Mouse (Mus musculus): ENCODE results near the gene Mchr1.
"Not testable (repeated sequence)": the region's sequence is repeated elsewhere in the genome, so short reads cannot be mapped to it uniquely, and the experiment has no call there.

Gene Mchr1

GRCm38 (mm10) chr15:81235086-81235920 lies at the start of gene Mchr1:
Gene Mchr1, plus strand, starts transcription at chr15:81235499.
- DNase-seq = peak; percentile 25

- DNase-seq = no peak
Observed at GRCm38 (mm10) chr15:81189061-81189460, 46.2 kb upstream of the Mchr1 start.

GRCm38 (mm10) chr15:81190011-81190629 lies 45.2 kb upstream of the Mchr1 start:
- no peak for DNase-seq

DNA sequence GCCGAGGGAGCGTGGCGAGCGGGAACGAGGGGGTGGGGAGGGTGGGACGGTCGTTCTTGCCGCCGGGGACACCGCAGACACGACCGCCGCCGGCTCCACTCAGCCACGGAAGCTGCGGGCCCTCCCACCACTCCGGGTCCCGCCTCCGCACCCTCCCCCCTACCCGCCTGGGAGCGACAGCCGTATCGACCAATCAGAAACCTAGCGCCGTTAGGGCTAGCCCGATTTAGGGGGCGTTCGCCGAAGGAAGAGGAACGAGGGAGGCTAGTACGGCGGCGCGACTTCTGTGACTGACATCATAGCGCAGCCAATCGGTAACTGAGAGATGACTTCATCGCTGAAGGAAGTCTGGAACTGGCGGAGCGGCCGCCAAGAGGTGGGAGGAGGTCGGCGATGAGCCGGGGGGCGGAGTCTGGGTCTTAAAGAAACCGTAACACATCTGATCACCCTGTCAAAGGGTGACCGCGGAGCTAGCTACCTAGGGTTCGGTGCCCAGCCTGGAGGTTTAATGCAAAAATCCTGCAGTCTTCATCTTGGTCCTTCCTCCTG lies 44.6 kb upstream of the Mchr1 start, which contains the start of gene Mrtfa:
TSS of gene Mrtfa (minus strand) at position 128 of the 549 bp plus-strand sequence.
- peak; percentile 99 for DNase-seq

DNA sequence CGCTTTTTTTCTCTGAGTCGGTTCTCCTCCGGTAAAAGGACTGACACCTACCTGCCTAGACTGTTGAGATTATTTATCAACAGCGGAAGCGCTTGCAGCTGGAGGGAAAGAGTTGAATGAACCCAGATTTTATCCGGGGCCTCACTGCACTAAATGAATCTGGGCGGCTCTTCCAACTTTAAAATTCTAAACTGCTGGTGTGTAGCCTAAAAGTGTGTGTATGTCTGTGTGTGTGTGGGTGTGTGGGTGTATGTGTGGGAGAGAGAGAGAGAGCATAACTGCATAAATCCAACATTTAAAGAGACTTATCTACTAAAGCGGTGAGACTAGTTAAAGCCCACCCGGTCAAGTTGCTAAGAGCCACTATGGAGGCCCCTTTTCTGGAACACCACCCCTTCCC lies 44.0 kb upstream of the Mchr1 start:
- no peak for DNase-seq

GRCm38 (mm10) chr15:81192316-81192715 lies 43.0 kb upstream of the Mchr1 start:
- no peak for DNase-seq

DNA sequence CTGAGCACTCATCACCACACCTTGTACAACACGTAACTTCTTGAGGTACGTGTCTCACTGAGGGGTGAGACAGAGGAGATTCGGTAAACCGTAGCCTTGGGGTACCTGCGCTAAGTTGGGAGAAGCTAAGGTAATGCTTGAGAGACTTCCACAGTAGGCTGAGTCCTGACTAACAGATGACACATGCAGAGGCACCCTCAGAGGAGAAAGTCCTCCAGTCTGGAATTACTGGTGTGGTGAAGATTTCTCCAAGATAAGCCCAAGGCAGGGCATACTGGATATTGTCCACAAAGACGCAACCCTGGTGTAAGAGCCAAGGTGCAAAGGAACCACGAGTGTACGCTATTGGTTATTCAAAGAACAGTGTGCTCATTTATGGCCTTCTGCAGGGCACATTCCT lies 42.4 kb upstream of the Mchr1 start:
- DNase-seq = no peak

- no peak for DNase-seq
Observed at GRCm38 (mm10) chr15:81194791-81195190, 40.5 kb upstream of the Mchr1 start.

DNA sequence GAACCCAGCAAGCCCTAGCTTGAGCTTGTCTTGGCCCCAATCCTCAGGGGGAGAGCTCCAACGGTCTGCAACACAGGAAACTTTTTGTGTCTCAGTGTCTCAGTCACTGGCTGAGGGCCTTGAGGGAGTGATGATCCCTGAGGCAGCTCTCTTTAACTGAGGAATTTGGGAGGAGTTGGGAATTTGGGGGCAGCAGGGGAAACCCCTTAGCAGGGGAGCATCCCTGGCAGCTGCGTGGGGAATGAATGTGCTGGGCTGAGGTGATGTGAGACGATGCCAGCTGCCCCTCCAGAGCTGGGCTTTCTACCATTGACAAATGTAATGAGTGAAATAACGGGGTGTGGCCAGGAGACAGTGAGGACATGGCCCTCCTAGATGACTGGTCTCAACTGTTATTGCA lies 39.9 kb upstream of the Mchr1 start:
- DNase-seq = no peak

DNA sequence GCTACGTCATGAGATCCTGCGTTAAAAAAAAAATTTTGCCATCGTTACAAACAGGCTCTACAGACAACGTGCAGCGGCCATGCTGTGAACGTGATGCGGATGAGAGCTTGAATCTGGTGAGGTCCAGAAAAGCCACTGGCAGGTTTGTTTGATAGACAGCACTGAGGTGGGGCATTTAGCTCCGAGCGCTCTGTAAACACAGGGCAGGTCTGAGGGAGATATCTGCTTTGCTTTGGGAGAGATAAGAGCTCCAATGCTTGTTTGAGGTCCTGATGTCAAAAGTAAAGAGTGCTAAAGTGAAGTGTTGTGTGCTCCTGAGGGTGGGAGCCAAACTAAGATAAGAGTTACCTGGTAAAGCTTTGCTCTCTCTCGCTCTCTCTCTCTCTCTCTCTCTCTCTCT lies 38.1 kb upstream of the Mchr1 start:
- no peak for DNase-seq

DNA sequence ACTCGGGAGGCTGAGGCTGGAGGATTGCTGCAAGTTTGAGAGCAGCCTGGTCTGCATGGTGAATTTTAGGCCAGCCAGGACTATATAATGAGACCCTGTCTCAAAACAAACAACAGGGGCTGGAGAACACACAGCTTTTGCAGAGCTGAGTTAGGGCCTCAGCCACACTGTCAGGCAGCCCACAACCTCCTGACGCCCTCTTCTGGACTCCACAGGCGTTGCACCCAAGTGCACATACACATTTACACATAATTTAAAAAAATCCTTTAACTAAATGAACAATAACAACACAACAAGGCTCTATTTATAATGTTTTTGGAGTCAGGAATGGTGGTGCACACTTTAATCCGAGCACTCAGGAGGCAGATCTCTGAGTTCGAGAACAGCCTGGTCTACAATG lies 36.9 kb upstream of the Mchr1 start:
- peak; percentile 38 for DNase-seq

DNA sequence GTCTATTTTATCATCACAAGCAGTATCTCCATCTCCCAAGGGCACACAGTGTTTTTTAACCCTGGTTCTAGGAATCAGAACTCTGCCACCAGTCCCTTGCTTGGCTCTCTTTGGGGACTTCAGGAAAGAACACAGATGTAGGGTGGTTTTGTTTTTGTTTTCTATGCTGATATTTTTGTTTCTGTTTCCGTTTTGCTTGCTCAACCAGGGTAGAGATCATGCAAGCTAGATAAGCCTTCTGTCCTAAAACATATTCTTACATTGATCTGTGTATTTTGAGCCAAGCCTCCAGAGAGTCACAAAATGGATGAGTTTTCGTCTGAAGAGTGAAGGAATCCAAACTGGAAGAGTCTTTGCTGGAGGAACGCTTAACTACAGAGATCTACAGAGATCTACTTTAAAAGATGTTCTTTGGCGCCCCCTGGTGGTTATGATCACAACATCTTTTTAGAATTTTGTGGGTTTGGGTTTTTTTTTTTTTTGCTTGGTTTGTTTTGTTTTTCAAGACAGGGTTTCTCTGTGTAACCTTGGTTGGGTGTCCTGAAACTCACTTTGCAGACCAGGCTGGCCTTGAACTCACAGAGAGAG lies 35.8 kb upstream of the Mchr1 start:
- peak; percentile 86 for DNase-seq

DNA sequence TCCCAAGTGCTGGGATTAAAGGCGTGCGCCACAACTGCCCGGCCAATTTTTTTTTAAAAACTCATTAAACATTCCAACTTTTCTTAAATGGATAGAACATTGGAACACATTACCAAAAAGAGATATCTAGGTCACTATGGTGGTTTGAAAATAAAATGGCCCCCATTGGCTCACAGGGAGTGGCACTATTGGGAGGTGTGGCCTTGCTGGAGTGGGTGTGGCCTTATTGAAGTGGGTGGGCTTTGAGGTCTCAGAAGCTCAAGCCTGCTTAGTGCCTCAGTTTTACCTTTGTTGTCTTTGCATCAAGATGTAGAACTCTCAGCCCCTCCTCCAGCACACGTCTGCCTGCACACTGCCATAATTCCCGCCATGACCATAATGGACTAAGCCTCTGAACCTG lies 32.8 kb upstream of the Mchr1 start:
- no peak for DNase-seq

DNA sequence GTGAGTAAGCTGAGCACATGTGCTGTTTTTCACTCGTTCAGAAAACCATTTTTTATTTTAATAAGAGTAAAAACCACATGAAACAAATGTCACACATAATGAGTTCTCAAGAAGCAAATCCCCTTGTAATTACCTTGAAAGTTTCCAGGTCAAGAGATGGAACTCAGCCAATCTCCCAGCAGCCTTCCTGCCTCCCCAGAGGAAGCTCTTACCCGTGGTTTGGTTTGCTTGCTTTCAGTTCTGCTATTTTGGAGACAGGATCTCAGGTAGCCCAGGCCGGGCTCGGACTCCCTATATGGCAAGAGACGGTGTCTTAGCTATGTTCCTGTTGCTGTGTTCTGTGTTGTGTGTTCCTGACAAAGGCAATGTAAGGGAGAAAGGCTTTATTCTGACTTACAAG lies 24.8 kb upstream of the Mchr1 start:
- no peak for DNase-seq

DNA sequence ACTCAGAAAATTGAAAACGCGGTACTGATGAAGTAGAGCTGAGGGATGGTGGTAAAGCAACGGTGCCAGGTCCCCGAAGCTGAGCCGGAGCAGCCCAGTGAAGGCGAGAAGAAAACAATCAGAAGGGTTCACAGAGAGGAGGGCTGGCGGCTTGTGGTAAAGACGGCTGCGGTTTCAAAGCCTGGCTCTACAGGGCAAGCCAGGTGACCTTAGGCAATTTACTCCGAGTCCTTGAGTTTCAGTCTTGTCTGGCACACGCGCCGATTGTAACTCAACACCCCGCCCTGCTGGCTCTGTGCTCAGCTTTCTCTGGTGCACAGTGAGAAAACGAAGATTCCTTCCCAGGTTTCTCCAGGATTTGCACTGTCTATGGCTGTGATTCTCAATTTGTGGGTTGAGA lies 22.3 kb upstream of the Mchr1 start:
- no peak for DNase-seq

- no peak for DNase-seq
Observed at GRCm38 (mm10) chr15:81216906-81217653, 18.2 kb upstream of the Mchr1 start.

GRCm38 (mm10) chr15:81219054-81219453 lies 16.2 kb upstream of the Mchr1 start:
- DNase-seq = no peak

- not testable (repeated sequence) for DNase-seq
Observed at GRCm38 (mm10) chr15:81220051-81220450, 15.2 kb upstream of the Mchr1 start.

DNA sequence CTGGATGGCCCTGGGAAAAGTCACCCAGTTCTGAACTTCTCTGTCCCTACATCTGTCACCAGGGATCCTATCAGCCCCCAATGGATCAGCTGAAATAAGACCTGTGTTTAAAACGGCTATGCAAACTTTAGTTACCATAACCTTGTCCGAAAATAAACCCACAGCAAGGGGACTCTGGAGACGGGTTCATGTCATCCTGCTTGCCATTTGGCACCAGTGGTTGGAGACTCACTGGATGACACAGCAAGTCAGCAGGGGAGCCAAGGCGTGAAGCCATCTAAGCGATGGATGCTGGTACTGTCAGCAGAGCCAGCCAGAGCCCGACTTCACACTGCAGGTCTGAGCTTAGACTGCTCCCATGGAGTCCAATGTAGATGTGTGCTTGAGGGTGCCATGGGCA lies 13.9 kb upstream of the Mchr1 start:
- no peak for DNase-seq

DNA sequence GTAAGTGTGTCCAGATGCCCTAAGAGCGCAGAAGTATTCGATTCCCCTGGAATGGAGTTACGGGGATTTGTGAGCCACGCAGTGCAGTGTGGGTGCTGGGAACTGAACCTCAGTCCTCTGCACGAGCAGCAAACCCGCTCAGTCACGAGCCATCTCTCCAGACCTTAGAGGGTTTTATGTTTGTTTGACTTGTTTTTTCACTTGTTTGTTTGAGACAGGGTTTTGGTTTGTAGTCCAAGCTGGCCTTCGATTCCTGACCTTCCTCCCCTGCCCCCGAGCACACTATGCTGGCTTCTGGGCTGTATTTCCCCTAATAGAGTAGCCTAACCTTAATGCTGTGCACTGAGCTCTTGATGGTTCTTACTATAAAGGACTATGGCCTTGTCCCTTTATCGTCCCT lies 10.3 kb upstream of the Mchr1 start:
- DNase-seq = no peak

- DNase-seq = no peak
Observed at GRCm38 (mm10) chr15:81225732-81226131, 9.6 kb upstream of the Mchr1 start.

DNA sequence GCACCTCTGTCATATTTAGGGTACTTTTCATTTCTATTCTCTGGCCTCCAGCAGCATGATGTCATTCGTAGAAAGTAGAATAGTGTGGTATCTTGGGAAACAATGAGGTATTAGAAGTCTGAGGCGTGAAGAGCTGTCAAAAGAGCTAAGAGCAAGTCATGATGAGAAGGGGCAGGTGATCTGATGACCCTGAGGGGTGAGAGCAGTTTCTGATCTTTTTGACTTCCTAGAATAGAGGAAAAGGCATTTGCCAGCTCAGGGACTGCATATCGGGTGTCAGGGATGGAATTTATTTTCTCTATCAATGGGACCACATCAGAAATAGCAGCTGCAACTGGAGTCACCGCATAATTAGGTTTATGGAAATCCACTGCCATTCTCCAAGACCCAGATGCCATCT lies 8.5 kb upstream of the Mchr1 start:
- no peak for DNase-seq

DNA sequence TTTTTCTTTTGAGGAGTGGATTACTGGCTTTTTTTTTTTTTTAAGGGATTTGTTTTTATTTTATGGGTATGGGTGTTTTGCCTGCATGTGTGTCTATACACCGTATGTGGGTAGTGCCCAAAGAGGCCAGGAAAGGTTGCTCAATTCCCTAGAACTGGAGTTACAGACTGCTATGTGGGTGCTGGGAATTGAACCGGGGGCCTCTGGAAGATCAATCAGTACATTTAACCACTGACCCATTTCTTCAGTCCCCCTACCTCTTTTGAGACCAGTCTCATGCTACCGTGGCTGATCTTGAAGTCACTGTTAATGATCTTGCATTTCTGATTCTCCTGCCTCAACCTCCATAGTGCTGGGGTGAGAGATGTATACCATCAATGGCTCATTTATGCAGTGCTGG lies 8.0 kb upstream of the Mchr1 start:
- no peak for DNase-seq
